Mouse (Mus musculus) cortical plate, adult 2 months (tissue): ENCODE measurements at regions not wholly inside any gene's neighbourhood (a gene's known extent, or its start where the extent isn't known, plus 50 kb on each side); places are given as distances from the start of the nearest gene placed in this dataset.

Experiments
- H3K27ac ChIP-seq: fragments of 200-500 bp; 2 replicates; pipeline ENCODE4 v1.5.1; 2012; ENCODE audit warnings: low read length, control low read depth, inconsistent platforms; ENCODE audit not compliant: insufficient read depth
- H3K4me1 ChIP-seq: fragments of 200-500 bp; 2 replicates; pipeline ENCODE4 v1.6.1; 2011; ENCODE audit warnings: low read length; ENCODE audit not compliant: control insufficient read depth, insufficient read depth
- H3K4me3 ChIP-seq: fragments of 200-500 bp; 2 replicates; pipeline ENCODE4 v1.5.1; 2011; ENCODE audit warnings: mild to moderate bottlenecking, low read length, control low read depth; ENCODE audit not compliant: insufficient read depth
- CTCF ChIP-seq: fragments of 200-500 bp; IDR thresholded peaks from 2 replicates; pipeline ENCODE4 v1.5.1; 2011; ENCODE audit warnings: mild to moderate bottlenecking, control low read depth, low read length; ENCODE audit not compliant: insufficient read depth; ENCODE audit errors: extremely low read depth
- POLR2A ChIP-seq: fragments of 200-500 bp; IDR thresholded peaks from 2 replicates; pipeline ENCODE4 v1.6.1; 2011; ENCODE audit warnings: mild to moderate bottlenecking, low read length, control low read depth; ENCODE audit not compliant: insufficient read depth; ENCODE audit errors: extremely low read depth

GRCm38 (mm10) chr12:7291557-7291956, 685.9 kb upstream of the Apob start:
- no peak overlapping the region for H3K4me3 ChIP-seq
- TF ChIP-seq POLR2A (no peak), CTCF (no peak)
- H3K27ac ChIP-seq, result no peak overlapping the region
- H3K4me1 ChIP-seq, result no peaks in the 10 kb centered on the region

- TF ChIP-seq POLR2A (no peak), CTCF (no peak)
- Histone ChIP-seq H3K4me3 (no peak overlapping the region), H3K4me1 (no peaks in the 10 kb centered on the region), H3K27ac (no peak overlapping the region)
Measured at GRCm38 (mm10) chr12:7297026-7297425, 680.4 kb upstream of the Apob start.

GRCm38 (mm10) chr12:7321453-7321852, 656.0 kb upstream of the Apob start:
- Histone ChIP-seq H3K4me3 (no peak overlapping the region), H3K4me1 (no peaks in the 10 kb centered on the region), H3K27ac (no peak overlapping the region)
- TF ChIP-seq CTCF (no peak), POLR2A (no peak)

GRCm38 (mm10) chr12:7328620-7329019, 648.8 kb upstream of the Apob start:
- Histone ChIP-seq H3K4me3 (no peak overlapping the region), H3K4me1 (no peaks in the 10 kb centered on the region), H3K27ac (no peak overlapping the region)
- TF ChIP-seq CTCF (no peak), POLR2A (no peak)
